Mouse (Mus musculus): ENCODE results near the gene Rapgef4. TPM values are rescaled to one million over a fixed set of nuclear protein-coding genes. Genes with fewer than 3 reads are reported as not detected.

Rapgef4 gene
- total and polyA plus RNA-seq, 2 experiments from 2014 or later, result 5.3 to 5.5 TPM

DNA sequence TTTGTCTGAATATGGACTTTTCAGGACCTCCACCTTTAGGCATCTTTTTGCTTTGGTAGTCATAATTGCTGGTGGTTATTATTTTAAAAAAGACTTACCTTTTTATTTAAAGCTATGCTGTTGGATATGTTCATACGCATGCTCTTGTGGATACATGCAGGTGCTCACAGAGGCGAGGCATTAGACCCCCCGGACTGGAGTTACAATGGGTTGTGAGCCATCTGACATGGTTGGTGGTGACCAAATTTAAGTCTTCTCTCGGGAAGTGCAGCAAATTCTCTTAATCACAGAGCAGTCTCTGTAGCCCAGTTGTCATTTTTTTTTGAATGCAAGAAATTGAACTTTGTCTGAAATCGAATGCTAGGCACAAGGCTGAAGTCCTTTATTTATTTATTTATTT is 40.4 kb downstream of the Rapgef4 start:
- no peak overlapping the region for H3K4me2 ChIP-seq (ENCODE audit: low read depth, low read length)
- H3K9ac ChIP-seq (replicated peaks; ENCODE audit: low read depth, low read length), result no peak overlapping the region
- H3K4me3 ChIP-seq (ENCODE audit: low read depth, low read length), result no peak overlapping the region
- no peaks in the 10 kb centered on the region for H3K36me3 ChIP-seq (replicated peaks; ENCODE audit: control insufficient read depth, insufficient read depth, low read length)
- DNase-seq (ENCODE audit: low spot score) (no peak), ATAC-seq (ENCODE audit: insufficient read depth, low read depth) (no peak)
- no peaks in the 10 kb centered on the region for H3K27me3 ChIP-seq (ENCODE audit: control insufficient read depth, insufficient read depth, low read length)
- no peaks in the 10 kb centered on the region for H3K9me3 ChIP-seq (replicated peaks; ENCODE audit: control insufficient read depth, low read length)
- WGBS, result 93% methylated on average over 5 of the region's 5 CpGs
- H3K4me1 ChIP-seq (ENCODE audit: control insufficient read depth, insufficient read depth), result no peaks in the 10 kb centered on the region
- TF ChIP-seq CTCF (IDR thresholded peaks at IDR 0.05; ENCODE audit: low read depth) (no peak), EP300 (IDR thresholded peaks at IDR 0.05; ENCODE audit: low read depth) (no peak)
- H3K27ac ChIP-seq (ENCODE audit: low read depth), result no peak overlapping the region

DNA sequence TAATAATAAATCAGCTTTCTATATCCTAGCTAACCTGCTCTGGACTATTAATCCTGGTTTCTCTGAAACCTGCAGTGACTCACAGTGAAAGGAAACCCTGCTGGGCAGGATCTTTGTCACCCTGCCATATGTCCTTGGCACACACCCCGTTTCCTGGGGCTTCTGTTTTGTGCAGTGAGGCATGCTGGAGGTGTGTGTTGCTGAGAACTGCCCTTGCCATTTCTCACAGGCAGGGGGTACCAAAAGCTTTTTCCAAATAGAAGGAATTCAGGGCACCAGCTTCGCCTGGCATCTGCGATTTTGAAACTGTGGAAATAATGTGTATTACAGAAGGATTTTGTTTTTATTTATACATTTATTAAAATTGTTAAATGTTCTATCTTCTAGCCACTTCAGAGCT is 40.8 kb downstream of the Rapgef4 start:
- no peaks in the 10 kb centered on the region for H3K36me3 ChIP-seq (replicated peaks; ENCODE audit: control insufficient read depth, insufficient read depth, low read length)
- H3K9me3 ChIP-seq (replicated peaks; ENCODE audit: control insufficient read depth, low read length), result no peaks in the 10 kb centered on the region
- TF ChIP-seq CTCF (IDR thresholded peaks at IDR 0.05; ENCODE audit: low read depth) (no peak), EP300 (IDR thresholded peaks at IDR 0.05; ENCODE audit: low read depth) (no peak)
- no peak overlapping the region for H3K4me2 ChIP-seq (ENCODE audit: low read depth, low read length)
- no peak overlapping the region for H3K9ac ChIP-seq (replicated peaks; ENCODE audit: low read depth, low read length)
- H3K27me3 ChIP-seq (ENCODE audit: control insufficient read depth, insufficient read depth, low read length), result no peaks in the 10 kb centered on the region
- DNase-seq (ENCODE audit: low spot score) (peak; percentile 9), ATAC-seq (ENCODE audit: insufficient read depth, low read depth) (peak; percentile 39; the same call in 1 of the 2 replicates)
- H3K4me1 ChIP-seq (ENCODE audit: control insufficient read depth, insufficient read depth), result no peaks in the 10 kb centered on the region
- 71% methylated on average over 3 of the region's 3 CpGs for WGBS
- no peak overlapping the region for H3K27ac ChIP-seq (ENCODE audit: low read depth)
- H3K4me3 ChIP-seq (ENCODE audit: low read depth, low read length), result no peak overlapping the region

DNA sequence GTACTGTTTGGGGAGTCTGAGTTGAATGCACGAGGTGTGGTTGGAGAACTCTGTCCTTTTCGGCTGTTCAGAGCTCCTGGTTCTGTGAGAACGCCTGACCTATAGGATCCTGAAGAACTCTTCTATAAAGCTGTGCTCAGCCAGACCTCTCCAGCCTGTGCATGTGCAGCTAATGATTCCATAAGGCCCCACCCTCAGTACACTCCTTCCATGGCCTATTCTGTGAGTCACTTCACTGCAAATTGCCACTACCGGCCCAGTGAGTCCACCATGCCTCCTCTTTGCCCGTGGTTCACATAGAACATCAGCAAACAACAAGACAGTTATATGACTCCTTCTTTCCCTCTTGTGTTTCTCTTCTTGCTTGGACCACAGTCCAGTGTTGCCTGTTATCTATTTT is 42.8 kb downstream of the Rapgef4 start:
- no peak overlapping the region for H3K4me3 ChIP-seq (ENCODE audit: low read depth, low read length)
- H3K27me3 ChIP-seq (ENCODE audit: control insufficient read depth, insufficient read depth, low read length), result no peaks in the 10 kb centered on the region
- H3K9ac ChIP-seq (replicated peaks; ENCODE audit: low read depth, low read length), result no peak overlapping the region
- H3K9me3 ChIP-seq (replicated peaks; ENCODE audit: control insufficient read depth, low read length), result no peaks in the 10 kb centered on the region
- WGBS, result 83% methylated on average over 5 of the region's 5 CpGs
- H3K36me3 ChIP-seq (replicated peaks; ENCODE audit: control insufficient read depth, insufficient read depth, low read length), result no peaks in the 10 kb centered on the region
- no peak overlapping the region for H3K4me2 ChIP-seq (ENCODE audit: low read depth, low read length)
- no peak overlapping the region for H3K27ac ChIP-seq (ENCODE audit: low read depth)
- TF ChIP-seq CTCF (IDR thresholded peaks at IDR 0.05; ENCODE audit: low read depth) (no peak), EP300 (IDR thresholded peaks at IDR 0.05; ENCODE audit: low read depth) (no peak)
- no peak for DNase-seq (ENCODE audit: low spot score)
- no peak for ATAC-seq (ENCODE audit: insufficient read depth, low read depth)
- no peaks in the 10 kb centered on the region for H3K4me1 ChIP-seq (ENCODE audit: control insufficient read depth, insufficient read depth)

DNA sequence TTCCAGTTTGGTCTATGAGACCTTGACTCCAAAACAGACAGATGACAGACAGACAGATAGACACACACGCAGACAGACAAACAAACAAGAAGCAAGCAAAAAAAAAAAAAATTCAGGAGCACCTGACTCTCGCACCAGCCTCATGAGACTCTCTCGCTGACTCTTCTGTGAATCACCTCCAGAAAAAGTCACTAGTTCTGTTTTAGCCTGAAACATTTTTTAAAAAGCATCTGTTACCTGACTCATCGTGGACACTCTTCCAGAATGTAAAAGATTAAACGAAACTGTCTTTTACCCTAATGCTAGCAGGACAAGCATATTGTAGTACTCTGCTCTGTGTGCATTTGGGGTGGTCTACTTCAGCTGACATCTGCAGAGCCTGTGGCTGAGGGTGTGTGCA is 44.6 kb downstream of the Rapgef4 start:
- WGBS, result 87% methylated on average over 5 of the region's 5 CpGs

DNA sequence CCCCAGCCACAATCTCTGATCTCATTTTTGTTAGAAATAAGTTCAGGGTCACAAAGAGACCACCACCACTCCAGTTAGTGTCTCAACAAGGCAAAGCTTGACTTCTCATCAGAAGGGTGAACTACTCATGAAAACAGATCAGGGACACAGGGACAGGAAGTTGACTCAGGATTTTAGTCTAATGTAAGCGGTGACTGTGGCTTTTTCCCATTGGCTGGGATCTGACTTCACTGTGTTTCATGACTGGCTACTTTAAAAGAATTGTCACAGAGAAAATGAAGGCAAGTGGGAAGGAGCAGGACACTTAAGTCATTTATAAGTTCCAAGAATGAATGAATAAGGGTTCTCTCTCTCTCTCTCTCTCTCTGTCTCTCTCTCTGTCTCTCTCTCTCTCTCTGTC is 45.5 kb downstream of the Rapgef4 start:
- WGBS, result 57% methylated on average over 1 of the region's 1 CpGs
- Histone ChIP-seq H3K4me2 (ENCODE audit: low read depth, low read length) (no peak overlapping the region), H3K9me3 (replicated peaks; ENCODE audit: control insufficient read depth, low read length) (no peaks in the 10 kb centered on the region), H3K4me3 (ENCODE audit: low read depth, low read length) (no peak overlapping the region), H3K27me3 (ENCODE audit: control insufficient read depth, insufficient read depth, low read length) (no peaks in the 10 kb centered on the region), H3K9ac (replicated peaks; ENCODE audit: low read depth, low read length) (no peak overlapping the region), H3K27ac (ENCODE audit: low read depth) (no peak overlapping the region), H3K36me3 (replicated peaks; ENCODE audit: control insufficient read depth, insufficient read depth, low read length) (no peaks in the 10 kb centered on the region), H3K4me1 (ENCODE audit: control insufficient read depth, insufficient read depth) (no peaks in the 10 kb centered on the region)
- ATAC-seq (ENCODE audit: insufficient read depth, low read depth) (no peak), DNase-seq (ENCODE audit: low spot score) (no peak)
- TF ChIP-seq EP300 (IDR thresholded peaks at IDR 0.05; ENCODE audit: low read depth) (no peak), CTCF (IDR thresholded peaks at IDR 0.05; ENCODE audit: low read depth) (no peak)

More for the DNA sequence above, 44.6 kb downstream of the Rapgef4 start:
- H3K4me2 ChIP-seq (ENCODE audit: low read depth, low read length), result no peak overlapping the region
- H3K27me3 ChIP-seq (ENCODE audit: control insufficient read depth, insufficient read depth, low read length), result no peaks in the 10 kb centered on the region
- no peak for DNase-seq (ENCODE audit: low spot score)
- no peaks in the 10 kb centered on the region for H3K36me3 ChIP-seq (replicated peaks; ENCODE audit: control insufficient read depth, insufficient read depth, low read length)
- no peak for TF ChIP-seq CTCF (IDR thresholded peaks at IDR 0.05; ENCODE audit: low read depth)
- TF ChIP-seq EP300 (IDR thresholded peaks at IDR 0.05; ENCODE audit: low read depth), result no peak
- ATAC-seq (ENCODE audit: insufficient read depth, low read depth), result no peak
- no peak overlapping the region for H3K27ac ChIP-seq (ENCODE audit: low read depth)
- H3K4me1 ChIP-seq (ENCODE audit: control insufficient read depth, insufficient read depth), result no peaks in the 10 kb centered on the region
- no peak overlapping the region for H3K4me3 ChIP-seq (ENCODE audit: low read depth, low read length)
- no peak overlapping the region for H3K9ac ChIP-seq (replicated peaks; ENCODE audit: low read depth, low read length)
- H3K9me3 ChIP-seq (replicated peaks; ENCODE audit: control insufficient read depth, low read length), result no peaks in the 10 kb centered on the region

DNA sequence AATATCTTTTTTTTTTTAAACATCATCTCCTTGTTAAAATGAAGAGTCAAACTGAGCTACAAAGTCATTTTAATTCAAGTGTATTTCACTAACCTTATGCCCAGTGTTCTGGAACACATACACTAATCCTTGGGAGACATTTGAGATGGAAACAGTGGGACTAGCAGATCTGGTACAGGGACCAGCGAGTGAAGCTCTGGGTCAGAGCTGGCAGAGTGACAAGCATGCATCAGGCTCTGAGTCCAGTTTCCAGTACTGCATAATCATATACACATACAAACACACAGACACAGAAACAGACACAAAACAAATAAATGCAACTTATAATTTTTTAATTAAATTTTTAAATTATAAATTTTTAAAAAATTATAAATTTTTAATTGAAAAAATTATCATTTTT is 48.0 kb downstream of the Rapgef4 start:
- H3K9ac ChIP-seq (replicated peaks; ENCODE audit: low read depth, low read length), result no peak overlapping the region

More for the DNA sequence above, 48.0 kb downstream of the Rapgef4 start:
- no peak overlapping the region for H3K4me3 ChIP-seq (ENCODE audit: low read depth, low read length)
- no peak overlapping the region for H3K27ac ChIP-seq (ENCODE audit: low read depth)
- no peaks in the 10 kb centered on the region for H3K36me3 ChIP-seq (replicated peaks; ENCODE audit: control insufficient read depth, insufficient read depth, low read length)
- H3K27me3 ChIP-seq (ENCODE audit: control insufficient read depth, insufficient read depth, low read length), result no peaks in the 10 kb centered on the region
- H3K9me3 ChIP-seq (replicated peaks; ENCODE audit: control insufficient read depth, low read length), result no peaks in the 10 kb centered on the region
- TF ChIP-seq EP300 (IDR thresholded peaks at IDR 0.05; ENCODE audit: low read depth) (no peak), CTCF (IDR thresholded peaks at IDR 0.05; ENCODE audit: low read depth) (no peak)
- ATAC-seq (ENCODE audit: insufficient read depth, low read depth) (no peak), DNase-seq (ENCODE audit: low spot score) (no peak)
- WGBS, result 71% methylated on average over 1 of the region's 1 CpGs
- H3K4me1 ChIP-seq (ENCODE audit: control insufficient read depth, insufficient read depth), result no peaks in the 10 kb centered on the region
- no peak overlapping the region for H3K4me2 ChIP-seq (ENCODE audit: low read depth, low read length)
